Comparison of ENCODE assay signal across 20 mouse cellular contexts in the genomic region with DNA sequence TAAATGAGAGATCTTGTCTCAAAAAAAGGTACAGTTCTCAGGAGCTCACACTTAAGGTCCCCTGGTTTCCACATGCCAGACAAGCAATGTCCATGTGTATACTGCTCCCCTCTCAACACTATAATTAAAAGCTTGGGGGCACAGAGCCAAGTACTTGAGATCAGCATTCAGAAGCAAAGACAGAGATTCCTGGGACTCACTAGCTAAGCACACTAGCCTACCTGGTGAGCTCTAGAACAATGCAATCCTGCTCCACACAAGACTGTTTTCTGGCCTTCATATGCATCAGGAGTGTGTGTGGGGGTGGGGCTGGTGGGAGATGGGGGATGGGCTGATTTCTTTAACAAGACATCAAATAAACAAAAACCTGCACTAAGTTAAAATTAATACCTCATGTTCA. TPM values are rescaled to one million over a fixed set of nuclear protein-coding genes. Genes with fewer than 3 reads are reported as not detected.
DNase-seq lines count a peak whose midpoint lies in the region; ATAC-seq and TF ChIP-seq lines count a peak whose summit lies in the region.
"Had no signal": no experiment of that assay in that cellular context is flagged by ENCODE, and none has a peak within 500 bp of the region (broad histone marks: within the 10 kb centered on the region; RNA-seq: fewer than 3 reads in every experiment).

No protein-coding gene starts in this region.

- H3K4me2 ChIP-seq in heart, embryonic 15.5 days: no peak overlapping the region
- no peak overlapping the region for H3K4me2 ChIP-seq in lung, embryonic 14.5 days
- H3K4me2 ChIP-seq: embryonic facial prominence, embryonic 13.5 days had no signal

- H3K9ac ChIP-seq in heart, embryonic 15.5 days: no peak overlapping the region
- H3K9ac ChIP-seq in lung, embryonic 14.5 days: no peak overlapping the region
- H3K9ac ChIP-seq: embryonic facial prominence, embryonic 13.5 days; forebrain, postnatal 0 days had no signal

- TF ChIP-seq POLR2A in lung, adult 2 months (IDR thresholded peaks at IDR 0.05; ENCODE audit: borderline replicate concordance, extremely low read depth, low read depth, low read length): no peak

- H3K4me1 ChIP-seq in heart, embryonic 15.5 days (replicated peaks): peaks cover 11% of the 10 kb centered on the region
- H3K4me1 ChIP-seq in lung, embryonic 14.5 days (ENCODE audit: insufficient read depth): no peaks in the 10 kb centered on the region
- no peaks in the 10 kb centered on the region; the same call in 1 of the 2 replicates for H3K4me1 ChIP-seq in lung, adult 2 months (ENCODE audit: control insufficient read depth, insufficient read depth, low read length)

- peak; percentile 69; the same call in 1 of the 2 replicates for ATAC-seq in heart, embryonic 15.5 days (replicated peaks; ENCODE audit: insufficient number of reproducible peaks, insufficient read depth, low FRiP score, low read depth)
- no peak for ATAC-seq in lung, embryonic 14.5 days (ENCODE audit: insufficient read depth)
- ATAC-seq: activated CD4-positive, CD25-positive, alpha-beta regulatory T cell, adult 4 months; forebrain, postnatal 0 days had no signal

- no peak overlapping the region for H3K4me3 ChIP-seq in heart, embryonic 15.5 days
- no peak overlapping the region for H3K4me3 ChIP-seq in lung, embryonic 14.5 days (ENCODE audit: low read depth, low read length)
- no peak overlapping the region for H3K4me3 ChIP-seq in lung, adult 2 months (replicated peaks; ENCODE audit: extremely low read depth, low read depth, low read length)
- H3K4me3 ChIP-seq: embryonic facial prominence, embryonic 13.5 days; layer of hippocampus, adult 2 months had no signal

- no peaks in the 10 kb centered on the region for H3K36me3 ChIP-seq in heart, embryonic 15.5 days
- no peaks in the 10 kb centered on the region for H3K36me3 ChIP-seq in lung, embryonic 14.5 days (ENCODE audit: insufficient read depth)
- H3K36me3 ChIP-seq: embryonic facial prominence, embryonic 13.5 days had no signal

- peak overlapping the region; percentile 61 for H3K27ac ChIP-seq in heart, embryonic 15.5 days
- no peak overlapping the region for H3K27ac ChIP-seq in lung, embryonic 14.5 days (ENCODE audit: low read depth)
- H3K27ac ChIP-seq: embryonic facial prominence, embryonic 13.5 days; layer of hippocampus, adult 2 months had no signal

- DNase-seq in heart, adult 18-20 months: no peak
- peak; percentile 32 for DNase-seq in lung, embryonic 14.5 days
- DNase-seq in lung, adult 2 months: no peak
- peak; percentile 24 for DNase-seq in MN1 (ENCODE audit: low spot score)
- DNase-seq in lung, postnatal 25 days (ENCODE audit: low spot score): peak; percentile 8
- DNase-seq in right cerebral cortex, postnatal 36 days (ENCODE audit: low spot score in 2 of 2): no peak
- DNase-seq: adrenal gland, postnatal 10 days; cerebellum, adult 9-11 months; forebrain, postnatal 0 days; gastrocnemius, postnatal 36 days; kidney, adult 18-20 months; kidney, postnatal 10 days; layer of hippocampus, postnatal 36 days; liver; right cerebral cortex, postnatal 4 days; thymus, adult 2 months had no signal

- no peaks in the 10 kb centered on the region for H3K27me3 ChIP-seq in heart, embryonic 15.5 days
- no peaks in the 10 kb centered on the region for H3K27me3 ChIP-seq in lung, embryonic 14.5 days (ENCODE audit: insufficient read depth, low read length)
- H3K27me3 ChIP-seq: embryonic facial prominence, embryonic 13.5 days had no signal

- no peak for TF ChIP-seq CTCF in lung, embryonic 14.5 days (IDR thresholded peaks at IDR 0.05; ENCODE audit: low read depth)
- no peak for TF ChIP-seq CTCF in lung, adult 2 months (IDR thresholded peaks at IDR 0.05; ENCODE audit: insufficient read depth, low read length)

- no peaks in the 10 kb centered on the region for H3K9me3 ChIP-seq in heart, embryonic 15.5 days (replicated peaks)
- no peaks in the 10 kb centered on the region for H3K9me3 ChIP-seq in lung, embryonic 14.5 days (ENCODE audit: low read depth, low read length)
- H3K9me3 ChIP-seq: embryonic facial prominence, embryonic 13.5 days had no signal

RNA-seq across cellular contexts. Expression of a gene that starts 58.2 kb away (rescaled TPM):
- polyA plus RNA-seq in heart, embryonic 15.5 days (2015; fragmentation: Nextera tagmentation; extraction: Ambion mirVana): 4.1 and 5.6 TPM in 2 replicates
- 10 to 100 TPM; 26.1 to 32.4 TPM for total RNA-seq in heart, adult 18-20 months (2021)
- polyA plus RNA-seq in lung, embryonic 14.5 days (2014; fragmentation: Nextera tagmentation; extraction: Ambion mirVana): 11.7 and 12.6 TPM in 2 replicates
- 2.8 and 7.2 TPM in 2 replicates for polyA plus RNA-seq in lung, adult 2 months (2012; rRNA removed)

Comparison
In these comparisons a context has a peak if more than half of its experiments do, and no peak if none do; other contexts are left out.
1. DNase-seq: peak in lung, embryonic 14.5 days (single experiment), MN1 (single experiment) and lung, postnatal 25 days (single experiment); none in heart, adult 18-20 months (0 of 2), lung, adult 2 months (single experiment) and right cerebral cortex, postnatal 36 days (0 of 2).